Mouse (Mus musculus) monocyte, adult 5-6 weeks (primary cell): ENCODE measurements around the gene Ankrd50. TPM values are rescaled to one million over a fixed set of nuclear protein-coding genes. Genes with fewer than 3 reads are reported as not detected.

ENCODE experiments used
- ATAC-seq: fragments of 153-309, 156-312 bp; replicated peaks from 2 replicates; pipeline ENCODE4 v1.8.0; 2017; ENCODE audit warnings: mild to moderate bottlenecking; ENCODE audit not compliant: low TSS enrichment, insufficient number of reproducible peaks, severe bottlenecking, poor library complexity, low FRiP score
- total RNA-seq: library from RNA; stranded (forward); fragments of 200-1000, 200-491, 200-594 nt; gene quantifications from 3 replicates; pipeline ENCODE4 v1.2.3, GENCODE M21; 2017

The Ankrd50 gene
- total RNA-seq, 1 experiment from 2014 or later = 13.4 TPM

DNA sequence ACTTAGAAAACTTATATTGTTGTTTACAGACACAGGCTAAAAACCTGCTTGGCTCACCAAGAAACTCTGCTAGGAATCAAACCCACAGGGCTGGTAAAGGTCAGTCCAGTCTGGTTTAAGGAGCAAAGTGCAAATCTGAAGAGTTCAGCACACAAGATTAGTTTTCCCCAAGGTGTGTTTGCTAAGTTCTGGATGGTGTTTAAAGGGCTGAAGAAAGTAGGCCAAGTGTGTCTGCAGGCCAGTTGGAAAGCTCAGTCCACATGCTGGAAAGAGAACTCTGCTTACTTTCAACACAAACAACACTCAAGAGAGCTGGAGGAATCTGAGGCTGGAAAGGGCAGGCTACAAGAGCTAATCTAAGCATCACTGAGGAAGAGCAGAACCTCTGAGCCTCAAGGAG lies 13.1 kb downstream of the Ankrd50 start:
- no peak for ATAC-seq

DNA sequence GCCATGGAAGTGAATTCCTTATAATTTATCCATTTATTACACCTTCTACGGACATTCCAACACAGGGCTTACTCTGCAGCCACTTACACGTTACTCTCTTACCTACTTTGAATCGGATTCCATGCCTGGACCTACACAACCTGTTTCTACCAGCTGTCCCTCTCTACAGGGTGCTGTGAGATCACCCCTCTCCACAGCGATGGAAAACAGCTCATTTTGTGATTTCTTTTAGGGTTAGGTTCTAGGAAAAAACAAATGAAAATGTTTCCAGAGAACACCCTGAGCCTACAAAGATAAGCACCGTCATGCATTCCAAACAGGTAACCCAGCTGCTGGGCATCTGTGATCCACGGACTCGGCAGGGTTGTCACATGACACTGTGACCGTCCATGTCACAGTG lies 16.5 kb downstream of the Ankrd50 start:
- ATAC-seq = no peak

DNA sequence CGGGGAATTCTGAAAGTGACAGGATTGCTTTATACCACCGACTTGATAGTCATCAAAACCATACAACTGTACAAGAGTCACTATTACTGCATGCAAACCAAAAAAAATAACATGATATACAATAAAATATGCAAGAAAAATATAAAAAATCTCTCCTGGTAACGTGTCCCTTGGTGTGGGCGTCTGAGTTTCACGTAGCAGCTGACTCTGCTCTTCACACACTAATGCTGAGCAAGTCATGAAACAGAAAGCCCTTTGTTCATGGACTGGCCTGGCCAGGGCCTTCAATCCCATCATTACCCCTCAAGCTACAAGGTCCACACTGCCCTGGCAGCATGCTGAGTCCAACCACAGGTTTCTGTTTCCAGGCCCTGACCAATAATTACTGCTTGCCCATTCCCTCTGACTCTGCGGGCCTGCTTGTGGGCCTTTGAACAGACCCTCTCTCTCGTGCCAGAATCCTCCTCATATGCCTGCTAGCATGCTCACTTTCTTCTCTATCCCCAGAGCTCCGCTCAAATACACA lies 17.7 kb downstream of the Ankrd50 start:
- ATAC-seq = no peak

DNA sequence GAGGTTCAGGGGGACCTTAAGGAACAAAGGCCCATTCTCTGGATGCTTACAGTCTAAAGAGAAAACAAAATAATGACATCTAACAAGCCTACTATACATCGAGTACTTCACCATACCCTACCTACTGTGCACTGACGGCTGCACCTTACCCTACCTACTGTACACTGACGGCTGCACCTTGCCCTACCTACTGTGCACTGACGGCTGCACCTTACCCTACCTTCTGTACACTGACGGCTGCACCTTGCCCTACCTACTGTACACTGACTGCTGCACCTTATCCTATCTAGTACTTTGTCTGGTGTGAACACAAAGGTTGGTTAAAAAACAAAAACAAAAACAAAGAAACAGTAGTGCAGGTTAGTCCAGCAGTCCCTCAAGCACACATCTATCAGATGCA lies 18.5 kb downstream of the Ankrd50 start:
- ATAC-seq = no peak

DNA sequence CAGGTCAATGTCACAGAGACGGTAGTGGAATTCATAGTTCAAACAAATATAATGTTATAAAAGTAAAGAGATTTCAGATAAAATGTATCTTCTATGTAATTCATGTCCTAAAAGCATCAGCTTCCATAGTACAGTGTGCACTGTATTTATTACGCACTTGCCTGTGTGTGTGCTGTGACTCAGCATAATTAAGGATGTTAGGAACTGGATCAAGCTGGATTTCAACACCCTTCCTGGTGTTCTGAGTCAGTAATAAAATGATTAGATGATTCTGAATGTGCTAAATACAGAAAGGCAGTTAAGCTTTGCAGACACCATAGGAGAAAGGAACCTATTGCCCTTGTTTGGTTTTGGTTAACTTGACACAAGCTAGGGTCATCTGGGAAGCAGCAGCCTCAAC lies 21.5 kb downstream of the Ankrd50 start:
- no peak for ATAC-seq

DNA sequence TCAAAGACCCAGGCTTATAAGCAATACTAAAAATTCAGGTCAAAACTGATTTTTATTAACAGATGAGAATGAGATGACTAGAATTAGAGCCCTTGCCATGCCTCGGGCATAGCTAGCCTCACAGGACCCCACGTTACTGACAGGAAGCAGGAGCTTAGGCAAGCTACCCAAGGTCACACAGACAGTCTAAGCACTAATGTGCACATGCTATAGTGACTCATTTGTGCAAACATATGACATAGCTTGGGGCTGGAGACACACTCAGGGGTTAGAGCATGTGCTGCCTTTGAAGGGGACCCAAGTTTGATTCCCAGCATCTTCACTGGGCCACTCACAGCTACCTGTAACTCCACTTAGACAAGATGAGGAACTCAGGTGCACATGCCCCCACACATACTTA lies 22.9 kb downstream of the Ankrd50 start:
- ATAC-seq = no peak

DNA sequence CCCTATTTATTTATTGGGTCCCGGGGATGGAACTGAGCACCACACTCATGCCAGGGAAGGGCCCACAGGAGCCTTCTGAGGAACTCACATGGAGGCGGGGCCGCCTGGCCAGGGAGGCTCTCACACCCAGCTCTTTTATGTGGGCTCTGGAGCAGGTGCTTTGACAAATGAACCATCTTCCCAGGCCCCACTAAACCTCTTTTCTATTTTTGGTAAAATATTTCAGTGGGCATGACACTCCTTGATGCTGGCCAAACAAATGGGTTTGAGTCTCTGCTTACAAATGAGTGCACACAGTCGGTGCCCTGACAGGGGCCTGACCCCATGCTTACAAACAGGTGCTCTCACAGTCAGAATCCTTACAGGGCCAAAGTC lies 24.4 kb downstream of the Ankrd50 start:
- ATAC-seq = no peak

DNA sequence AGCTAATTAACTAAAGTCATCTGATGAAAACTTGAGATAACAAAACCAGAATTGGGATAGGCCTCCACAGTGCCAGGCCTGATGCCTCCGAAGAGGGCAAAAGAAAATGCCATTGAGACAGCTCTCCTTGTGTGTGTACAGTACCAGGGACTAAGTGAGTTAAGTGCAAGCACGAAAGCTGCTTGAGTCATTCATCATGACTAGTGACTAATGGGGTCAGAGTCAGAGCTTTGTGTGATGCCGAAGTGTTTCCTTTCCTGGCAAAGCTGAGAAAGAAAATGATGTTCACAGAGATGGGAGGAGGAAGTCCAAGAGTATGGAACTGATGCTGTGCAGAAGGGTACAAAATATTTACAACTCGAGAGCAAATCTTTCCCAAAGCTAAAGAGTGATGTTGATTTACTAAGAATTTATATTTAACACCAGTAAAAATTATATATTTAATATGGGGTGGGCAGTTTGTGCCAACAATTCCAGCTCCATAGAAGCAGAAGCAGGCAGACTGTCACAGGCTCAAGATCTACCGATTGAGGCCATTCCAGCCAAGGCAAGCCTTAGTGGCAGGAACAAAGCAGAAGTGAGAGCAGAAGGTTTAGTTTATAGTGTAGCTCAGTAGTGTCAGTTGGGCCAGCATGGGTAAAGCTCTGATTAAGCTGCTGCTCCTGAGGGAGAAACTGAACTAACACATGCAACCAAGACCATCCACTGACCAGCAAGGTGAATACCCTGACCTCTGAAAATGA lies 25.0 kb downstream of the Ankrd50 start:
- ATAC-seq = no peak

DNA sequence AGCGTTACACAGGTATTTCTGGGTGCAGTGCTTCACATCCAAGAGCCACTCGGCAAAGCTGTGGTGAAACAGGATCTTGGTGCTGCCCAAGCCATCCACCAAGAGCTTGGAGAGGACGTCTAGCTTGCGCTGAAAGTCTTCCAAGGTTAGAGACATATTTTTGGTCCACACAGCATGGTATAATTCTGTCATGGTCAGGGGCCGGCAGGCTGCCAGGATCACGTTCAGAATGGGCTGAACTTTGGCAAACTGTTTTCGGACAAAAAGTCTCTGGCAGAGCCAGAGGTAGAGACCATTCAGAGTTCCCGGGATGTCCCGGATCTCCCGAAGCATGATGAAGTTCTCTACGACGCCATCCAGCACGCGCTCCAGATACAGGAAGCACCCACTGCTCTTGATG lies 27.6 kb downstream of the Ankrd50 start:
- ATAC-seq = no peak

DNA sequence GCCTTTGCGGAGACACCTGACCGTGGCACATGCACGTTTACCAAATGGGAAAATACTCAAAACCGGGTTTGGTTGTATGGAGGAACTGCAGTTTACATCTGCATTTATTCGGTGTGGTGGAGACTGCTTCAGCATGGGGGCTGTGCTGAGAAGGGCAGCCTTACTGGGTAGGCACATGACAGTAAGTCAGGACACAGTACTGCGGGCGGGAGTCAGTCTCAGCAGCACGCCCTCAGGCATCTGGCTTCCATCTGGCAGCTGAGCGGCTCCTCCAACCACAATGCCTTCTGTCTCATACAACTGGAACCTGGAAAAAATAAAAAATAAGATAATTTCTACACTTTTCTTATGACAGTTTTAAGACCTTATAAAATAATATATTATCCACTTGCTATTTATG lies 32.4 kb downstream of the Ankrd50 start:
- no peak for ATAC-seq

DNA sequence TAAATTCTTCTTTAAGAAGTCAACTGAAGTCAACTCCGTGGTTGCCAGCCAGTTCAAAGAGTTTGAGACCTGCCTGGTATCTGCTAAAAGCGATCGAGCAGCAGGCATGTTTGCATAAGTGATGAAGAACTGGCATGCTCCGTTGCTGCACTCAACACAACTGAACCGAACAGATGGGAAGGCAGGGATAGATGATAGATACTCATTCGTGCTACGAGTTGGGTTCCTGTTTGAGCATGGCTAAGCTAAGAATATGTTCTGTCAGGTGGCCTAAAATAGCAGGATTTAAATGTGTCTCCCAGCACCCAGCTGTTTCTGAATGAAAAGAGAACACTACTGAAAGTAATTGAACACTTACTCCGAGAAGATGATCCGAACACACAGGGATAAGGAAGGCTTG lies 38.1 kb downstream of the Ankrd50 start:
- no peak for ATAC-seq

DNA sequence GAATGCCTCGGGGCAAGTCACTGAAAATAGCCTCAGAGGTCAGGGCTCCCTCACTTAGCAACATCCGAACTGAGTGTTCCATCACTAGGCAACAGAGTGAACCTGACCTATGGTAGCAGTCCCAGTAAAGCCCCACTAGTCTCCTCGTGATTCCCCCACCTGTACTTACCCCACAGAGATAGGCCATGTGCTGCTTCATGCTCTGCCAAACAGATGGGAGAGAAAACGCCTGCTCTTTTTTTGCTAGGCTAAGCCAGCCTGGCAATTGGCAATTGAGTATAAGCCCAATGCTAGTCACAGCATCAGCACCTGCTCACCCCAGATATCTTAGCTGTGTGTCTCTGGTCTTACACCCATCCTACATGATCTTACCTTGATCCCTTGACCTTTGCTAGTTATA lies 40.8 kb downstream of the Ankrd50 start:
- ATAC-seq = no peak

DNA sequence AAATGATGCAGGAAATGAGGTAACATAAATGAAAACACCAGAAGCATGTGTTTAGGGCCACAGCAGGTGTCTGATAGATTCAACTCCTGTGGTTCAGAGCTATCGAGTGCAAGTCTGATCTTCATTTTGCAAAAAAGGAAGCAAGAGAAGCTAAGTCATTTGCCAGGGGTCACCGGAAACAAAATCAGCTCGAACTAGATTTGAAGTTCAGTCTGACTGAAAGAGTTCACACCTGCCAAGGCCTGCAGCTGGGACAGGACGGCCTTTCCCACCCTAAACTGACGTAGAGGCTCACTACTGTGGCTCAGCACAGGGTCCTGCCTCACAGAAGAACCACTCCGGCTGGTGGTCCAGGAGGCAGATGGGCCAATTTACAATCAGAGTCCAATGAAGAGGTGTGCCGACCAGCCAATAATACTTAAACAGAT lies 44.1 kb downstream of the Ankrd50 start:
- no peak for ATAC-seq

DNA sequence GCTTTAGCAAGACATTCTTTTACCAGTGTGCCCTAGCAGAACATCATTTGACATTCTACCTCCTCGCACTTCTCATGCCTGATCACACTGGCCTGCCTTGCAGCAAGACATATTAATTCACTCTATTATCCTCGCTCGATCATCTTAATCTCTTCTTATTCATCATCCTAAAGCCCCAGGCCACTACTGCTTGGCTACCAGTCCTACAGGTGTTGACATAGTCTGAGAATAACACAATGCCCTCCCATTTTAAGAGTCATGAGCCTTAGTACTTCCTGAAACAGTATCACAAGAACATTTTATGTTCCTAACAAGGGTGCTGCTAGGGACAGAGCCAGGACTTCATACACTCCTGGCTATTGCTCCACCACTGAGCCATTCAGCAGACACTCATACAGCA lies 48.0 kb downstream of the Ankrd50 start:
- no peak for ATAC-seq

DNA sequence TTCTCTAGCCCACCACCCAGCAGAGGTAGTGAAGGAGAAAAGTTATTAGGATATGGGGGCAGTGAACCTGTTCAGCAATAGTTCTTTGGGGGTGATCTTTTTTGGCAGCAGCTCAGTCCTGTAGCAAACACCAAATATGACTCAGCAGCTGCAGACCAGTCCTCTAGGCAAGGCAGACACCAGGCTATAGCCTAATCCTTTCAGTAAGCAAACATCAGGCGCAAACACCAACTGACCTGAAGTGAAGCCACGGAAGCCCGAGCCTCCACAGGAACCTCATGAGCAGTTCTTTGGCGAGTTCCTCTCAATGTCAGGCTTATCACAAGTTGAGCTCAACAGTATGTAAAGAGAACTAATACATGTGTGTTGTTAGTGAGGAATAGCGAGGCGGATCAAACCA lies 48.8 kb downstream of the Ankrd50 start:
- no peak for ATAC-seq

DNA sequence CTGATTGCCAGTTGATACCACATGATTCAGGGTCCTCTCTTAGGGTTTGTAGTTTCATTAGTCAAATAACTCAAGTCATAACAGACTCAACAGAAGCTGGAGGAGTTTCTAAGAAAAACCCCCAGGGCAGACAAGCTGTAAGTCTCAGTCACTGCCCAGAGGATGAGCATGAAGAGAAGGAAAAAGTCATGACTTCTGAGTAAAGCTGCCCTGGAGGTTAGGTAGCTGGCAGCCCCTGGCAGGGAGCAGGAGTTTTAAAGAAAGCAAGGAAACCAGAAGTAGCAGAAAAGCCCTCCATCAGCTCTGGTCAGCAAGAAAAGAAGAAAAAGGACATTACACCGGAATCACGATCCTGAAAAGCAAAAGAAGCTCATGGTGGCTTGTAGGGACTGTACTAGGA lies 50.2 kb downstream of the Ankrd50 start:
- no peak for ATAC-seq

DNA sequence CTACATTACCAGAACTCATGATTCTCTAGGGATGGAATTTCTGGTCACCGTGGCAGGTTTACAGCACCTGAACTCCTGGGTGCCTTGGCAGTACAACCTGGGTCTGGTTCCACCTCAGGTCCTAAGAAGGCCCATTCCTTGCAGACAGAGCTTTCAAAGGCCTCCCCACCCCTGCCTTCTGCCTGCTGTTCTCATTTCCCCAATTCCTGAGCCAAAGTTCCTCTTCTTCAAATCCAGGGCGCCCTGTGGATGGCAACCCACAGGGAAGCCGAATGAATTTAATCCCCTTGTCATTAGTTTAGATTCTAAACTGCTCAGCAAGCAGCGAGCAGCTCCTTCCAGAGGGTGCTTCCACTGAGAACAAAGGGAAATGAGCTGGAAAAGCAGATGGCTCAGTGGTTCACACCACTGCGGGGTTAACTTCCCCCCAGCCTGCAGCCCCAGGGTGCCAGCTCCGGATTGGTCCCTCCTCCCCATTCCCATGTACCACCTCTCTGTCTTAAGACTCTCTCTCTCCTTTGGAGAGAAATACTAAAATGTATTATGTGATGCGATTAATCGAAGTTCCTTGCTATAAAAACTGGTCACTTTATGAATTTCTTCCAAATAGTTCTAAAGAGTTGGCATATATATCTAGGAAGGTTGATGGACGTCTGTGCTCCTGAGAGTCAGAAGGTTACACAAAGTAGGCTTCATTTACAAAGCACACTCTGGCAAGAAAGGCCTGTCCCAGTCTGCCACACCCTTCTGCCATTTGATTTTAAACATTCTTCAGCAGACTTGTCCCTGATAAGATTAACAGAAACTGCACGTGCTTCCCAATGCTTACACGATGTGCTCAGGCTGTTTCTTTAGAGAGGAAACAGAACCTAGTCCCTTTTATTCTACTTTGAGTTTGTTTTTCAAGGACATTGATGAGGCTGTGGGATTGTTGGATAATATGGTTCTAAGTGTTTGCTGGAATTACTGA lies 50.9 kb downstream of the Ankrd50 start:
- ATAC-seq = no peak

DNA sequence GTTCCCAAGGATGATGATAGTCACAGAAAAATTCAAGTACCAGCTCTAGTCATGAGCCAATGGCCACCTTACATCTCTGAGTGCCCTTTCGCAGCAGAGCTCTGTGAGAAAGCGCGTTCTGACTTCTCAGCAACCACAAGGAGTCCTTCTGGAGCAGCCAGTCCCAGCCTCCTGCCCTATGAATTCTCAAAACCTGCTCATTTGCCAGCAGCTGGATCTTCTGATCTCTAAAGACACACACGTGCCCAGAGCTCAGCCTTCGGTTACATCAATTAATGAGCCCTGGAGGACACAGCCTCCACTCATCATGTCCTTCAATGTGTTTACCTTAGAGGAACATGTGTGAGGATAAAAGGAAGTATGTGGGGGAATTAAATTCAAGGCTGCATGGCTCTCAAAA lies 53.2 kb downstream of the Ankrd50 start:
- ATAC-seq = no peak

DNA sequence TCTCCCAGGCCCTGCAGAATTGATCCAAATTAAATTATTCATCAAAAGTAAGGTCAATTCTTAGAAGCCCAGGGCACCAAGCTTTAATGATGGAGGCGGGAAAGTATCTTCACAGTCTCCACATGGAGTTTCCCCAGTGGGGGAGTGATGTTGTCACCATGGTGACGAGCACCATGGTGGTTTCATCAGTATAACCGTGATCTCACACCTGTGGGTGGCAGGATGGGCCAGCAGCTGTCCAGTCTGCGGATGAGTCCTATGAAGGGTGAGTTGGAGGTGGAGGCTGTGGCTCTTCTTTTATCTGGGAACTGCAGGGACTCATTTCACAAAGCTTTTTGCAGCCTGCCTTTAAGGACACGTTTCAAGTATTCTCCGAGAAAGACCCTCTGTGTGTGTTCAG lies 53.6 kb downstream of the Ankrd50 start:
- no peak for ATAC-seq

DNA sequence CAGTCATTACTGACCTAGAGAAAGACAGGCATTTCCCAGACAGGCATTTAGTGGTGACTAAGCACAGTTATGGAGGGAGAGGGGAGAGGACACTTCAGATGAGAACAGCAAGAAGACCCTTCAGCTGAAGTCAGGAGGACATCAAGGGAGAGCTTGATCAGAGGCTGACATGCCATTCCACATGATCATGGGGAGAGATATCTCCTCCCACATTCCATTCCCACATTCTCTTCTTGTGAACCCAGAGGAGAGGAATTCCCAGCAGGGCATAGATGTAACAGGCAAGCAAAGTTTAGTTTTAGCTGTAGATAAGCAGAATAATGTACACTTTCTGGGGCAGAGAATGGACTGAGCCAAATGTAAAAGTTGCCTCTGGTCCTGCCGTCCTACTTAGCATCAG lies 57.4 kb downstream of the Ankrd50 start:
- no peak for ATAC-seq
